Mouse (Mus musculus): Measurements from ENCODE around the gene Btbd6. TPM values are rescaled to one million over a fixed set of nuclear protein-coding genes. Genes with fewer than 3 reads are reported as not detected.

Gene Btbd6
- total RNA-seq, 2 experiments from 2014 or later = 0.68 to 0.84 TPM

GRCm38 (mm10) chr12:113001133-113001474 lies 24.8 kb downstream of the Btbd6 start:
- ATAC-seq (replicated peaks; ENCODE audit: low FRiP score, poor library complexity, severe bottlenecking) = peak; percentile 16; the same call in 1 of the 2 replicates

DNA sequence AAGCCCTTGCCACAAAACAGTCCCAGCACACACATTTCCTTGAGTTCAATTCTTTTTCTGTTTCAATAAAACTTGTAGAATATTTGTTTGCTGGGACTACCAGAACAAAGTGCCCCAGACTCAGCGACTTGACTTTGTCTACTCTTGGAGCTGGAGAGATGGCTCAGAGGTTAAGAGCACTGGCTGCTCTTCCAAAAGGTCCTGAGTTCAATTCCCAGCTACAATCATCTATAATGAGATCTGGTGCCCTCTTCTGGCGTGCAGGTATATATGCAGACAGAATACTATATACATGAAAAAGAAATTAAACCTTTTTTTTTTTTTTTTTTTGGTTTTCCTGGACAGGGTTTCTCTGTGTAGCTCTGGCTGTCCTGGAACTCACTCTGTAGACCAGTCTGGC lies 26.4 kb downstream of the Btbd6 start:
- ATAC-seq (replicated peaks; ENCODE audit: low FRiP score, poor library complexity, severe bottlenecking) = no peak

DNA sequence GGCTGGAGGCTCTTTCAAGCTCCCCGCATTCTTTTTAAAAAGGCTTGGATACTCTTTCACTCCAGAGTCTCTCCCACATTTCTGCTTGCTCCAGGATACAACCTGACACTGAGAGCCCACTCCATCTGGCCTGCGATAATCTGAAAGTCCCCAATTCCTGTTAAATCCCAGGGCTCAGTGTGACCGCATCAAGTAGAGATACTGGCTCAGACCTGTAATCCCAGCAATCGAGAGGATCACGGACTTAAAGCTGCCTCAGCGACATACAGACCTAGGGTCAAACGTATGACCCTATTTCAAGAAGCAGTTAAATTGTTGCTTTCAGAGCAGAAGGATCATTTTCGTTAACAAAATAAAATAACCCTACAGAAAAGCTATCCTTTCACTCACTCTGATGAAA lies 27.7 kb downstream of the Btbd6 start:
- no peak for ATAC-seq (replicated peaks; ENCODE audit: low FRiP score, poor library complexity, severe bottlenecking)

DNA sequence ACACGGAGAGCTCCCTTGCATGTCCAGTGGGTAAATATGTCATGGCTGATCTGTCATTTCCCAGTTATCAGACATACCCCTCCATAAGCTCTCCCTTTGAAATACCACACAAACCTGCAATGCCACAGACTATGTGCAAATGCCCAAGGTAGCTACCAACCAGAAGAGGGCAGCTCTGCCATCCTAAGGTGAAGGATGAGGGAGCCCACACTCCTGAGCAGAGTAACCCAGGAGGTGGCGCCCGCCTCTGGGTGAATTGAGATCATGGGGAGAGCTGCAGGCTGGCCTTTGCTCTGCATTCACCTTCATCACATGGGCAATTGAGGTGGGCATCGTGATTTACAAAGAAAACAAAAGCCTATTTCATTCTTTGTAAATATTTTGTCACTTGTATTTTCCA lies 28.7 kb downstream of the Btbd6 start:
- ATAC-seq (replicated peaks; ENCODE audit: low FRiP score, poor library complexity, severe bottlenecking) = 0 out of 2 replicates have a peak, but pooled peaks have one; percentile 33

GRCm38 (mm10) chr12:113011702-113012360 lies 35.5 kb downstream of the Btbd6 start:
- ATAC-seq (replicated peaks; ENCODE audit: low FRiP score, poor library complexity, severe bottlenecking) = no peak

GRCm38 (mm10) chr12:113012443-113012842 lies 36.2 kb downstream of the Btbd6 start:
- ATAC-seq (replicated peaks; ENCODE audit: low FRiP score, poor library complexity, severe bottlenecking) = no peak

DNA sequence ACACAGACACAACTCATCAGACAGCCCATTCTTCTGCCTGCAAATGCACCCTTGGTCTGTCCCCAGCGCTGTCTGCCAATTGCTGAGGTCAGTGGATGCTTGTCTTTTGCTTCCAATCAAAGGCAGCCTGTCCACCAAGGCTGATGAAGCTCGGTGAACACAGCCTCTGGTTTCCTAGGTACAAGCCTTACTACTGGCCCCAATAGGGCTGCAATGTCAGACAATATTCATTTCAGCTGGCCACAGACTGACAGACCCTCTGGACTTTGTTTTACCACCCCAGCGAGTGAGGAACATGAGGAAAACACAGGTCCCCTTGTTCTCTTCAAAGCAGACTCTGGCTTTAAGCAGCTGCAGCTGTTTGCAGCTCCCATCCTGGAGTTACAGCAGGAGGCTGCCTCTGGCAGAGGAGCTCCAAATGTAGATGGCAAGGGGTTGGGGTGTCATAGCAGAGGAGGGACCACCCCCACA lies 36.8 kb downstream of the Btbd6 start:
- ATAC-seq (replicated peaks; ENCODE audit: low FRiP score, poor library complexity, severe bottlenecking) = no peak

GRCm38 (mm10) chr12:113013604-113014558 lies 37.6 kb downstream of the Btbd6 start, which contains the start of gene Pacs2:
TSS of gene Pacs2 (plus strand) at chr12:113014508.
- ATAC-seq (replicated peaks; ENCODE audit: low FRiP score, poor library complexity, severe bottlenecking) = peak; percentile 84

GRCm38 (mm10) chr12:113014561-113015556 lies 38.6 kb downstream of the Btbd6 start:
- peak; percentile 67 for ATAC-seq (replicated peaks; ENCODE audit: low FRiP score, poor library complexity, severe bottlenecking)

- no peak for ATAC-seq (replicated peaks; ENCODE audit: low FRiP score, poor library complexity, severe bottlenecking)
Measured at GRCm38 (mm10) chr12:113015956-113016355, 39.7 kb downstream of the Btbd6 start.

- no peak for ATAC-seq (replicated peaks; ENCODE audit: low FRiP score, poor library complexity, severe bottlenecking)
Measured at GRCm38 (mm10) chr12:113016976-113017375, 40.7 kb downstream of the Btbd6 start.

DNA sequence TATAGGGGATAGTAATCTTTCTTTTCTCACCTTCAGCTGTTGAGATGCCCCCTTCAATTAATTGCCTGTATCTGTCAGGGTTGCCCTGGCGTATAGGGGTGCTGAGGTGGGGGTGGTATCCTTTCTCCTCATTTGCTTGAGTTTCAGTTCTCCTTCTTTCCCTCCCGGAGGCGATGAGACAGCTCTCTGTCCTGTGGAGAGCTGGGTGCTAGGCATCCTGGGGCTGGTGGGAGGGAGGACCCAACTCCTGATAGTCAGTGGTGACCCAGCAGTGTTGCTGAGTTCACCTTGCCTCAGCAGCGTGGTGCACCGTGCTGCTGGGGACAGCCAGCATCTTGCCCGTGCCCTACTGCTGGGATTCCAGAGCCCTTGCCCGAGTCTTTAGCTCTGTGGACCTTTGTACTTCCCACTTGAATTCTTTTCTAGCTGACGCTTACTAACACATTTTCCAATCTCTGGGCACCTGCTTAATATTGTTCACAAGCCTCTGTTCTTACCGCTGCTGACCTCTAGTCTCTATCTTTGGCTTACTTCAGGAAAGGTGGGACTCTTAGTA lies 41.2 kb downstream of the Btbd6 start:
- no peak for ATAC-seq (replicated peaks; ENCODE audit: low FRiP score, poor library complexity, severe bottlenecking)

GRCm38 (mm10) chr12:113018763-113019162 lies 42.5 kb downstream of the Btbd6 start:
- no peak for ATAC-seq (replicated peaks; ENCODE audit: low FRiP score, poor library complexity, severe bottlenecking)

GRCm38 (mm10) chr12:113021488-113021887 lies 45.2 kb downstream of the Btbd6 start:
- ATAC-seq (replicated peaks; ENCODE audit: low FRiP score, poor library complexity, severe bottlenecking) = no peak

- no peak for ATAC-seq (replicated peaks; ENCODE audit: low FRiP score, poor library complexity, severe bottlenecking)
Measured at GRCm38 (mm10) chr12:113023082-113023481, 46.8 kb downstream of the Btbd6 start.

GRCm38 (mm10) chr12:113026557-113026956 lies 50.3 kb downstream of the Btbd6 start:
- no peak for ATAC-seq (replicated peaks; ENCODE audit: low FRiP score, poor library complexity, severe bottlenecking)

DNA sequence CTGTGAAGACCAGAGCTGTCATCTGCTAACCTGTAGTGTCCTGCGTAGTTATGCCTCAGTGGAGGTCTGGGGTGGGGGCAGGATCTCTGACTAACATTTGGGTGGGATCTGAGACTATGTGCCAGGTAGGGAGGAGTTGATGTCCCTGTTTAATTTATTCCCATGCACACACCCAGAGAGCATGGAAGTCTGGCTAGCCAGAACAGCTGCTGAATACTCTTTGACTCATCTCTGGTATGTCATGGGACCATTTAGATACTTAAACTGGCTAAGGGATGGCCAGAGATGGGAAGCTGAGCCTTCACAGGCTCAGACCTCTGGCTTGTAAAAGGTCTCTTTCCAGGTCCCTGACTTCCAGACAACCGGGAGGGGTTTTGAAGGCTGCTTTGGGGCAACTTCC lies 51.2 kb downstream of the Btbd6 start:
- ATAC-seq (replicated peaks; ENCODE audit: low FRiP score, poor library complexity, severe bottlenecking) = no peak

- no peak for ATAC-seq (replicated peaks; ENCODE audit: low FRiP score, poor library complexity, severe bottlenecking)
Measured at GRCm38 (mm10) chr12:113028067-113028466, 51.8 kb downstream of the Btbd6 start.

All from erythroid progenitor cell, adult 5-6 weeks (primary cell).